Mouse (Mus musculus) forebrain, postnatal 0 days (tissue): ENCODE results near the gene Max. TPM values are rescaled to one million over a fixed set of nuclear protein-coding genes. Genes with fewer than 3 reads are reported as not detected.

ENCODE experiments used
- ATAC-seq: fragments of 200-750 bp; cut with Nextera tagmentation; 2 replicates; pipeline ENCODE4 v1.8.0; 2017; ENCODE audit warnings: mild to moderate bottlenecking, moderate library complexity
- DNase-seq: peaks from one replicate; pipeline ENCODE4 v3.0.0-alpha.2; 2015
- H3K27ac ChIP-seq: fragments of 300-500 bp; sonication (generic); 2 replicates; pipeline ENCODE4 v1.5.1; 2014; ENCODE audit warnings: low read depth, mild to moderate bottlenecking, antibody characterized with exemption, low read length, moderate library complexity, mixed read lengths
- H3K27me3 ChIP-seq: fragments of 300-500 bp; sonication (generic); 2 replicates; pipeline ENCODE4 v1.6.1; 2014; ENCODE audit warnings: mild to moderate bottlenecking, low read length, mixed read lengths; ENCODE audit not compliant: insufficient read depth
- H3K36me3 ChIP-seq: fragments of 300-500 bp; sonication (generic); 2 replicates; pipeline ENCODE4 v1.6.1; 2014; ENCODE audit warnings: mild to moderate bottlenecking, moderate library complexity; ENCODE audit not compliant: insufficient read depth
- H3K4me1 ChIP-seq: fragments of 300-500 bp; sonication (generic); 2 replicates; pipeline ENCODE4 v1.6.1; 2014; ENCODE audit warnings: antibody characterized with exemption; ENCODE audit not compliant: insufficient read depth
- H3K4me2 ChIP-seq: fragments of 300-500 bp; sonication (generic); 2 replicates; pipeline ENCODE4 v1.6.1; 2014; ENCODE audit warnings: low read depth, mild to moderate bottlenecking, moderate library complexity
- H3K4me3 ChIP-seq: fragments of 300-500 bp; sonication (generic); 2 replicates; pipeline ENCODE4 v1.5.1; 2014; ENCODE audit warnings: low read depth, low read length, mixed read lengths
- H3K9ac ChIP-seq: fragments of 300-500 bp; sonication (generic); 2 replicates; pipeline ENCODE4 v1.6.1; 2014; ENCODE audit warnings: mild to moderate bottlenecking
- H3K9me3 ChIP-seq: fragments of 300-500 bp; sonication (generic); 2 replicates; pipeline ENCODE4 v1.6.1; 2016; ENCODE audit warnings: low read length
- CTCF ChIP-seq: sonication (generic); IDR thresholded peaks from 2 replicates; pipeline ENCODE4 v1.5.1; 2016; ENCODE audit warnings: antibody characterized with exemption, control low read depth, low read depth
- WGBS: fragments of 180-500 bp; shearing (Covaris S2); extraction: QIAGEN DNeasy Blood & Tissue Kit; methylation state at CpG from one replicate; pipeline ENCODE4 v1.1.7; 2014; 5-methylcytosine and 5-hydroxymethylcytosine counted together
- polyA plus RNA-seq: library from polyadenylated mRNA; unstranded; fragments of >200 nt; fragmentation: Nextera tagmentation; extraction: Ambion mirVana; gene quantifications from 2 replicates; pipeline ENCODE4 v1.2.1, GENCODE M21; 2015
- total RNA-seq: library from RNA; depleted of rRNA; stranded (reverse); fragments of >200 nt; gene quantifications from 2 replicates; pipeline ENCODE4 v1.2.3, GENCODE M21; 2014

Max gene
- total and polyA plus RNA-seq, 2 experiments from 2014 or later = 14.6 to 56.0 TPM

DNA sequence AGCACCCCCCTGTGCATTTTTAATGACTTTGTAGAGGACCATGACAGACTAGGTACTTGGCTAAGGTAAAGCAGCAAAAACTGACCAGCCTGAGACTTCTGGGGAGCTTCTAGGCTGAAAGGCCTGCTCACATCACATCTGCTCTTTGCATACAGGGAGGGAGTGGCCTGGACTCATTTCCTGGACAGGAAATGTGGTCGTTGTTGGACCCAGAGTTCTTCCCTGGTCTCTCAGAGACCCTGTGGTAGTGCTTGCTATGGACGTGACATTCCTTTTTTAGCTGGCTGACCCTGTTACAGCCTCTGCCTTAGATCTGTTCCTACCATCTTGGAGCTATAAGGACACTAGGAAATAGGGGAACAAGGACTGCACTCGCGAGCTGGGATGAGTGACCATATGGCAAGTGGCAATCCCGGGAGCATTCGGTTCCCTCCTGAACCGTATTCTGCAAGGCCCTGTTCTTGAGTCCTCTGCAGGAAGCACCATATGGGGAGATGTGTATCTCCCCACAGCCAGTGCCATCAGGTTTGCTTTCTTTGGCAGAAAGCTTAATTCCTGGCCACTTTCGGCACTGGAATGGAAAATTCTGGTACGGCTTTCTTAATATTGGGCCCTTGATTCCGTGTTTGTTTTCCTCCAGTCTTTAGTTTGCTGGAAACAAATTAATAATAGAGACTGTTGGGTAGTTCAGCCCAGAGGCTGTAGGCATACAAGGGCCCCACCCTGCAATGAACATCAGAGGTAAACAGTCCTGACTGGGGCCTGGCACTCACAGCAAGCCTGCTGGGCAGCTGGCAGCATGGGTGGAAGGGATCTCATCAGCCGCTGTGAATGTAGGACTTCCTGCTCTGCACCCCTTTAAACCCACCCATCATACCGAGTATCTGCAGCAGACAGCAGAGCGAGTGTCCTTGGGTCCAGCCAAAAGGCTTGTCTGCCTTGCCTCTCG, 30.0 kb downstream of the Max start:
- Histone ChIP-seq H3K27ac (no peak overlapping the region), H3K4me3 (no peak overlapping the region), H3K4me1 (no peaks in the 10 kb centered on the region), H3K36me3 (peaks cover 10% of the 10 kb centered on the region), H3K9me3 (no peaks in the 10 kb centered on the region), H3K27me3 (no peaks in the 10 kb centered on the region), H3K4me2 (no peak overlapping the region), H3K9ac (no peak overlapping the region)
- ATAC-seq = no peak
- 82% methylated on average over 14 of the region's 14 CpGs for WGBS
- no peak for TF ChIP-seq CTCF
- no peak for DNase-seq

DNA sequence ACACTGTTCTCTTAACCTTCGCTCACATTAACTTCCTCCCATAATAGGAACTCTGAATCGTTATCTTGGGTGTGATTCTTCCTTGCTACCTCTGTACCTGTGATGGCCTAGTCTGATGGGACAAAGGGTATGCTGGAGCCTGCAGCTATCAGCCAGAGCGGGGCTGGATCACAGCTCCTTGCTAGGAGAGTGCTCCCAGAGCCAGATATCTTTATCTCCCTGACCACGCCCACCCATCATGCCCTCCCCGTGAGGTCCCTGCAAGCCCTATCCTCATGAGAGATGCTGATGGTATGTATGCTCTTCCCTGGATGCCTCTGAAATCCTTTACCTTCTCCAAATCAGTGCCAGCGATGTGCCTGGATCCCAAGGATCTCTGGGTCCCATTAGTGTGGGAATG, 31.8 kb downstream of the Max start:
- ATAC-seq = no peak
- H3K27ac ChIP-seq = no peak overlapping the region
- H3K27me3 ChIP-seq = no peaks in the 10 kb centered on the region
- H3K9me3 ChIP-seq = no peaks in the 10 kb centered on the region
- no peak overlapping the region for H3K4me3 ChIP-seq
- DNase-seq = no peak
- TF ChIP-seq CTCF = no peak
- WGBS = 78% methylated on average over 6 of the region's 6 CpGs
- no peaks in the 10 kb centered on the region for H3K4me1 ChIP-seq
- H3K4me2 ChIP-seq = no peak overlapping the region
- H3K9ac ChIP-seq = no peak overlapping the region
- no peaks in the 10 kb centered on the region for H3K36me3 ChIP-seq

DNA sequence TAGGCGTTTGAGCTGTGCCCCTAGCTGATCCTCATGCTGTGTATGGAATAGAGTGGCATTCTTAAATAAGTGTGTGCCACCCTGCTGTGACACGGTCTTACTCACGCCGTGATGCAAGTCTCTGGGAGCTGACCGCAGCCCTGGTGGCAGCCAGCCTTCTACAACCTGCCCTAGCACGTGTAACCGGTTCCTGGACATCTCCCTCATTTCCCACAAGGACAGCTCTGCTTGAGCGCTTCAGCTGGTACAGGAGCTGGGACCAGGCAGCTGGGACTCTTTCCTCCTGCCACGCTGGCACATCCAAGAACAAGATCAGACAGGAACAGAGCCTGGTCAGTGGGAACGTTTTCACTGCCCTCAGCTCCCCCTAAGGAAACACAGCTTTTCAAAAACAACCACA, 34.5 kb downstream of the Max start:
- no peak overlapping the region for H3K4me2 ChIP-seq
- no peak for ATAC-seq
- H3K27me3 ChIP-seq = no peaks in the 10 kb centered on the region
- no peaks in the 10 kb centered on the region for H3K4me1 ChIP-seq
- no peak for DNase-seq
- no peak overlapping the region for H3K4me3 ChIP-seq
- H3K9ac ChIP-seq = no peak overlapping the region
- WGBS = 60% methylated on average over 10 of the region's 10 CpGs
- no peaks in the 10 kb centered on the region for H3K36me3 ChIP-seq
- no peak overlapping the region for H3K27ac ChIP-seq
- TF ChIP-seq CTCF = no peak
- H3K9me3 ChIP-seq = no peaks in the 10 kb centered on the region

DNA sequence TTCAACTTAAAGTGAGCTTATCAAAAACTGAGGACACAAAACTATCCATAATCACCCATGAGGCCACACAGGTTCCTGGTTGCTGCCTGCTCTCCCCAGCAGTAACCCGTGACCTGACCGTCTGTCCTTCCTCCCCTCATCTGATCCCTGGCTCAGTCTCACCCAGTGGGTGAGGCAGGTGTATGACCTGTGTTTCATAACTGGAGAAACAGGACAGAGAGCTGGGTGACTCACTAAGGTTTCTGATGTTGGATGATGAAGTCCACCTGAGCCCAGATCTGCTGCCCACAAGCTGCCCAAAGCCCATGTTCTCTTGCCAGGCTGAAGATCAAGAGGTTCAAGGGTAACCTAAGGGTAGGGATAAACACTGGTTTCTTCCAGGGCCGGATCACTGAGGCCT, 35.0 kb downstream of the Max start:
- no peak overlapping the region for H3K9ac ChIP-seq
- H3K4me2 ChIP-seq = no peak overlapping the region
- no peaks in the 10 kb centered on the region for H3K27me3 ChIP-seq
- WGBS = 90% methylated on average over 3 of the region's 3 CpGs
- no peaks in the 10 kb centered on the region for H3K36me3 ChIP-seq
- H3K4me3 ChIP-seq = no peak overlapping the region
- ATAC-seq (no peak), DNase-seq (no peak)
- no peaks in the 10 kb centered on the region for H3K9me3 ChIP-seq
- TF ChIP-seq CTCF = no peak
- H3K27ac ChIP-seq = no peak overlapping the region
- no peaks in the 10 kb centered on the region for H3K4me1 ChIP-seq

DNA sequence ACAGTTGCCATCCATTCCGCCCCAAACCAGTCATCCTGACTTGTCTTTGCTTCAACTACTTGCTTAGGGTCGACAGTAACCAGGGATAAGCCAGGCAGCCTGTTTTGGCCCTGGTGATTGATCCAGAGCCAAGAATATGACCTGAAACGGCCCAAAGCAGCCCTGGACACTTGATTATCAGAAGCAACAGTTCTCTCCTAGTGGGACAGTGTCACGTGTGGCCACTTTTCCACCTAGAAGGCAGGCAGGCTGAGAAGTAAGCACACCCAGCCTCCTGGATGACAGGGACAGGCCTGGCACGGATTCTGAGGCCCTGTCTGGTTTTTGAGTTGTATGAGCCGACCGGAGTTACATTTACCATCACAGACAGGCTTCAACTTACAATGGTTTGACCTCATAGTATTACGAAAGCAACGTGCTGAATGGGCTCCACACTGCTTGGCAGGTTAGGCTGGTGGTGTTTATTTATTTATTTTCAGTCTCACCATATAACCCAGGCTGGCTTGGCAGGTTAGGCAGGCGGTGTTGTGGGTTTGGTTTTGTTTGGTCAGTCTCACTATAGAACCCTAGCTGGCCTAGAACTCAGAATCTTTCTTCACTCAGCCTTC, 35.6 kb downstream of the Max start:
- Histone ChIP-seq H3K9me3 (no peaks in the 10 kb centered on the region), H3K9ac (no peak overlapping the region), H3K27ac (no peak overlapping the region), H3K27me3 (no peaks in the 10 kb centered on the region), H3K36me3 (no peaks in the 10 kb centered on the region), H3K4me1 (no peaks in the 10 kb centered on the region), H3K4me3 (no peak overlapping the region), H3K4me2 (no peak overlapping the region)
- WGBS = 80% methylated on average over 10 of the region's 10 CpGs
- ATAC-seq (no peak), DNase-seq (no peak)
- no peak for TF ChIP-seq CTCF

DNA sequence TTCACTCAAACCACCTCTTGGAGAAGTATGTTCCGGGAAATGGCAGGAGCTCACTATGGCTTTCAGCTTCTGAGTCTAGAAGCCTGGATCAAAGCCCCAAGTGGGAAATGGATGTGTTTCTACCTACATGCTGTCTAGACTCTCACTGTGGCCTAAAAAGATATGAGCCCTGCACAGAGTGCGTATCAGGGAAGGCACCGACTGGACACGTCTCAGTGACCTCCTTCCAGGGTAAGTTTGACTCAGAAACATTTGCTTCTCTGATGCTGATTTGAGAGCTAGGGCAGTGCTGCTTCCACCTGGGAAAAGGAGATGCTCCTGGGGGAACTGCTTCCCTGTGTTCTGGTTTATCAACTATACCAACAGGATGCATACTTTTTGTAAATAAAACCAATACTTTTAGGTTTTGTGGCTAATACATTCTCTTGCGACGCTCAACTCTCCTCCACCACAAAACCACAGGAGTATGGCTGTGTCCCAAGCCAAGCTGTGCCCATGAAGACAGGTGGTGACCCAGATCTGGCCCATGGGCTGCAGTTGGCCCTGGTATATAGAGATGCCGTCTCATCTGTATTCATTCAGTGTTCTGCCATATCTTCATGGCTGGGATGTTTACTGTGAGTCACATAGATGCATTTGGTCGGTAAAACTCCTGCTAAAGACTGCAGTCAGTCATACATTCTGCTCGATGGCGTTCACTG, 36.9 kb downstream of the Max start:
- no peak for ATAC-seq
- no peak overlapping the region for H3K9ac ChIP-seq
- WGBS = 91% methylated on average over 10 of the region's 10 CpGs

DNA sequence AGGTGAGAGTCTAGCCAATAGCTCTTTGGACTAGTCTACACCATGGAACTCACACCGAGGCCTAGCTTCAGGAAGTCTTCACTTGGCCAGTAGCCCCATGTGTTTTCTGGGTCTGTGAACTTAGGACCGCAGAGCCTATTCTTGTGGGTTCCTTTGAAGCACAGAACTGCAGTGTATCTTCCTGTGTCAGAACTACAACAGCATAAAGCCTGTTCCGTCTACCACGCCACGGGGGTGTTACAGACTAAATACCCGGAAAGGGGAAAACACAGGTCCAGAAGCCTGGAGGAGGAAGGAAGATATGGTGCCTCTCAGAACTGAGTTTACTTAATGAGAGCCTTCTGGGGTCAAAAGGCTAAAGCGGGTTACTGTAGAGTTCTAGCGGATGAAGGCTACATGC, 38.9 kb downstream of the Max start:
- Histone ChIP-seq H3K4me1 (no peaks in the 10 kb centered on the region), H3K4me3 (no peak overlapping the region), H3K36me3 (peaks cover 11% of the 10 kb centered on the region; the same call in 1 of the 2 replicates), H3K9me3 (no peaks in the 10 kb centered on the region), H3K27me3 (no peaks in the 10 kb centered on the region), H3K9ac (no peak overlapping the region), H3K27ac (no peak overlapping the region), H3K4me2 (no peak overlapping the region)
- ATAC-seq = no peak; the same call in 1 of the 2 replicates
- DNase-seq = no peak
- WGBS = 95% methylated on average over 8 of the region's 8 CpGs
- TF ChIP-seq CTCF = no peak

More for the DNA sequence above, 36.9 kb downstream of the Max start:
- no peak for TF ChIP-seq CTCF
- no peak overlapping the region for H3K4me2 ChIP-seq
- H3K9me3 ChIP-seq = no peaks in the 10 kb centered on the region
- no peaks in the 10 kb centered on the region for H3K27me3 ChIP-seq
- no peak for DNase-seq
- H3K4me3 ChIP-seq = no peak overlapping the region
- peaks cover 8% of the 10 kb centered on the region; the same call in 1 of the 2 replicates for H3K36me3 ChIP-seq
- H3K27ac ChIP-seq = no peak overlapping the region
- no peaks in the 10 kb centered on the region for H3K4me1 ChIP-seq
